Mouse (Mus musculus) kidney, embryonic 15.5 days (tissue): ENCODE measurements around the gene Nap1l5. TPM values are rescaled to one million over a fixed set of nuclear protein-coding genes. Genes with fewer than 3 reads are reported as not detected.

ENCODE experiments used
- ATAC-seq: fragments of 200-750 bp; cut with Nextera tagmentation; replicated peaks from 2 replicates; pipeline ENCODE4 v1.8.0; 2017; ENCODE audit warnings: moderate TSS enrichment; ENCODE audit not compliant: low FRiP score
- H3K27ac ChIP-seq: fragments of 300-500 bp; sonication (generic); 2 replicates; pipeline ENCODE4 v1.5.1; 2015; ENCODE audit warnings: mild to moderate bottlenecking, inconsistent platforms
- H3K27me3 ChIP-seq: fragments of 300-500 bp; sonication (generic); 2 replicates; pipeline ENCODE4 v1.6.1; 2015; ENCODE audit warnings: inconsistent platforms
- H3K36me3 ChIP-seq: fragments of 300-500 bp; sonication (generic); 2 replicates; pipeline ENCODE4 v1.6.1; 2015; ENCODE audit warnings: inconsistent platforms
- H3K4me1 ChIP-seq: fragments of 300-500 bp; sonication (generic); 2 replicates; pipeline ENCODE4 v1.6.1; 2015; ENCODE audit warnings: inconsistent platforms
- H3K4me2 ChIP-seq: fragments of 300-500 bp; sonication (generic); 2 replicates; pipeline ENCODE4 v1.6.1; 2015; ENCODE audit warnings: moderate library complexity, mild to moderate bottlenecking, inconsistent platforms
- H3K4me3 ChIP-seq: fragments of 300-500 bp; sonication (generic); replicated peaks from 2 replicates; pipeline ENCODE4 v1.5.1; 2015; ENCODE audit warnings: mild to moderate bottlenecking, inconsistent platforms
- H3K9ac ChIP-seq: fragments of 300-500 bp; sonication (generic); 2 replicates; pipeline ENCODE4 v1.6.1; 2015; ENCODE audit warnings: mild to moderate bottlenecking, inconsistent platforms
- H3K9me3 ChIP-seq: fragments of 300-500 bp; sonication (generic); replicated peaks from 2 replicates; pipeline ENCODE4 v1.6.1; 2016; ENCODE audit warnings: inconsistent platforms
- WGBS: fragments of 180-500 bp; shearing (Covaris S2); methylation state at CpG from one replicate; pipeline ENCODE4 v1.1.7; 2015; ENCODE audit warnings: mixed read lengths; 5-methylcytosine and 5-hydroxymethylcytosine counted together
- polyA plus RNA-seq: library from polyadenylated mRNA; unstranded; fragments of >200 nt; fragmentation: Nextera tagmentation; extraction: Ambion mirVana; gene quantifications from 2 replicates; pipeline ENCODE4 v1.2.1, GENCODE M21; 2015

Nap1l5 gene
- polyA plus RNA-seq, 1 experiment from 2014 or later = 3.8 TPM

DNA sequence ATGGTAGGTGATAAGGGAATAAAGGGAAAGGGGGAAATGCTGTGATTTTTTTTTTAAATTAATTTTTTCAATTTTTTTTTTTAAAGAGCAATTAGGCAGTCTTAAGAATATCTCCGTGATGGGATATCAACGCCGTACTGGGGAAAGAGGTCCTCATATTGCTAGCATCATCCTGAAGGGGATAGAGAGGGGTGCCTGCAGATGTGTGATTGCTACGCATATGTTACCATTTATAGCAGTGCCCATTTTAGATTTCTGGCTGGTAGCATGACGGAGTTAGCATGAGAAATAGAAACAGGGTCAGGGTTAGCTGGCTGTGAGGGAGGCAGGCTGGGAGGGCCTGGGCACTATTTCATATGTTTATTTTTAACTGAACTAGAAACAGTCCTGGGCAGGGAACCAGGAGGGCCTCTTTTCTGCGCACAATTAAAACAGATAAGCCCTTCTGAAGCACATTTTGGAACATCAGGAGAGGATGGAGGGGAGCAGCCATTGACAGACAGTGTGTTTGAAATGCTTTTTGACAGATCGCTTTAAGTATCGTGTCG lies 44.4 kb downstream of the Nap1l5 start:
- Histone ChIP-seq H3K27ac (no peak overlapping the region), H3K27me3 (no peaks in the 10 kb centered on the region), H3K36me3 (peaks cover 3% of the 10 kb centered on the region; the same call in 1 of the 2 replicates), H3K9ac (no peak overlapping the region), H3K4me2 (no peak overlapping the region), H3K4me3 (no peak overlapping the region), H3K9me3 (no peaks in the 10 kb centered on the region), H3K4me1 (no peaks in the 10 kb centered on the region)
- 88% methylated on average over 9 of the region's 9 CpGs for WGBS
- ATAC-seq = no peak

GRCm38 (mm10) chr6:58859517-58859916 lies 47.4 kb downstream of the Nap1l5 start:
- Histone ChIP-seq H3K9me3 (no peaks in the 10 kb centered on the region), H3K4me2 (no peak overlapping the region), H3K36me3 (peaks cover 3% of the 10 kb centered on the region; the same call in 1 of the 2 replicates), H3K27me3 (no peaks in the 10 kb centered on the region), H3K4me1 (no peaks in the 10 kb centered on the region), H3K27ac (no peak overlapping the region), H3K9ac (no peak overlapping the region), H3K4me3 (no peak overlapping the region)
- no peak for ATAC-seq
- 94% methylated on average over 4 of the region's 4 CpGs for WGBS

DNA sequence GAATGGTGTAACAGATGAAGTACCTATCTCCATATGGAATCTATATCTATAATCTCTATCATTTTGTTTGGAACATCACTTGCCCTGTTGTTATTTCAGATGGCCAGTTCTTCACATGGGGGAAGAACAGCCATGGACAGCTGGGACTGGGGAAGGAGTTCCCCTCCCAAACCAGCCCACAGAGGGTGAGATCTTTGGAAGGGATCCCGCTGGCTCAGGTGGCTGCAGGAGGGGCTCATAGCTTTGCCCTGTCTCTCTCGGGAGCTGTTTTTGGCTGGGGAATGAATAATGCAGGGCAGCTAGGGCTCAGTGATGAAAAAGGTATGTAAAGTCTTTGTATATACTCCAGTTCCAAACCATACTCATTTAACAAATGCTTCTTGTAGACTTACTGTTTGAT lies 50.4 kb downstream of the Nap1l5 start:
- ATAC-seq = no peak
- no peak overlapping the region for H3K9ac ChIP-seq
- H3K27ac ChIP-seq = no peak overlapping the region
- peaks cover 3% of the 10 kb centered on the region; the same call in 1 of the 2 replicates for H3K36me3 ChIP-seq
- 90% methylated on average over 2 of the region's 2 CpGs for WGBS
- H3K27me3 ChIP-seq = no peaks in the 10 kb centered on the region
- H3K4me1 ChIP-seq = no peaks in the 10 kb centered on the region
- H3K4me3 ChIP-seq = no peak overlapping the region
- no peak overlapping the region for H3K4me2 ChIP-seq
- no peaks in the 10 kb centered on the region for H3K9me3 ChIP-seq

DNA sequence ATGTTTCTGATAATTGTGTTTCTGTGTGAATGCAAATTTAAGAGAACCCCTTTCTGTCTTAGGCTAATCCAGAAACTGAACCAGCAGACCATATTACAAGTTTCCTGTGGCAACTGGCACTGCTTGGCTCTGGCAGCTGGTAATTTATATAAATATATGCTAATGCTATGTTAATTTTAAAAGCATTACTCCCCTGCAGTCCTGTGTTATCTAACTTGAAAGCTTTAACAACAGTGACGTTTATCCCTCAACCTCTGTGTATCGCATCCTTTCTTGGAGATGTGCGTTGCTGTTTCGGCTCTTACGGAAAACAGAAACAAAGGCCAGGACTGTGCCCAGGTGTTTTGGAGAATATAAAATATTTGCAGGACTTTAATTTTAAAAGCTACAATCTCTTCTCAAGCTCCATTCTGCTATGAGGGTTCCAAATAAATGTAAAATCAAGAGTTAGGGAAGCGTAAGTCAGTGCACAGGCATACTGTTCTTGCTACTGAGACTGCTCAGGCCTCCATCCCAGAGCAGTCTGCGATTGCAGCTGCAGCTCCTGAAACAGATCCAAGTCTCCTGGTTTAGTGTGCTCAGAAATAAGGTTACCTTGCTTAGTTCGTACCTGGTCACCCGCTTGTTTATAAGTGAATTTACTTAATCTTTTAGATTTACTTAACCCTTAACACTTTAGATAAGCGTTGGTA lies 51.1 kb downstream of the Nap1l5 start:
- ATAC-seq = no peak
- no peaks in the 10 kb centered on the region for H3K27me3 ChIP-seq
- no peak overlapping the region for H3K4me2 ChIP-seq
- H3K27ac ChIP-seq = no peak overlapping the region
- H3K9ac ChIP-seq = no peak overlapping the region
- WGBS = 92% methylated on average over 10 of the region's 10 CpGs
- H3K9me3 ChIP-seq = no peaks in the 10 kb centered on the region
- H3K4me1 ChIP-seq = no peaks in the 10 kb centered on the region
- H3K4me3 ChIP-seq = no peak overlapping the region
- H3K36me3 ChIP-seq = peaks cover 3% of the 10 kb centered on the region; the same call in 1 of the 2 replicates

Other genes with a start within 250 kb of the Nap1l5 start
- 8.6 and 10.2 TPM in 2 replicates for gene Herc3, start 75.6 kb downstream of the Nap1l5 start, polyA plus RNA-seq
- gene Fam13a, start 117.5 kb upstream of the Nap1l5 start, polyA plus RNA-seq = 9.4 and 9.7 TPM in 2 replicates